Mouse (Mus musculus) megakaryocyte, embryonic 14.5 days (primary cell): ENCODE results near the gene 1110059E24Rik. TPM values are rescaled to one million over a fixed set of nuclear protein-coding genes. Genes with fewer than 3 reads are reported as not detected.

ENCODE experiments used
- H3K27me3 ChIP-seq: replicated peaks from 2 replicates; pipeline ENCODE3; 2012; ENCODE audit warnings: inconsistent platforms
- H3K36me3 ChIP-seq: replicated peaks from 2 replicates; pipeline ENCODE3; 2012; ENCODE audit warnings: low read length, inconsistent platforms, mixed read lengths
- H3K4me1 ChIP-seq: 2 replicates; pipeline ENCODE4 v1.6.1; 2012; ENCODE audit warnings: inconsistent platforms
- H3K4me3 ChIP-seq: replicated peaks from 2 replicates; pipeline ENCODE3; 2012; ENCODE audit warnings: moderate library complexity, mild to moderate bottlenecking, inconsistent platforms
- H3K9me3 ChIP-seq: 2 replicates; pipeline ENCODE4 v1.6.1; 2012; ENCODE audit warnings: inconsistent platforms
- FLI1 ChIP-seq: IDR thresholded peaks from 2 replicates; pipeline ENCODE4 v1.6.1; 2012; ENCODE audit warnings: low read length, inconsistent platforms, mixed read lengths
- GATA1 ChIP-seq: IDR thresholded peaks from 3 replicates; pipeline ENCODE4 v1.6.1; 2012; ENCODE audit warnings: mixed read lengths, low read length, inconsistent platforms, borderline replicate concordance
- polyA plus RNA-seq: library from polyadenylated mRNA; stranded (reverse); fragments of >175 nt; gene quantifications from 2 replicates; pipeline ENCODE4 v1.2.3, GENCODE M21; 2012; ENCODE audit warnings: low replicate concordance; ENCODE audit not compliant: insufficient read depth

The 1110059E24Rik gene
- polyA plus RNA-seq = 5.4 TPM in 1 of 2 replicates, not detected in the other

- peaks cover 27% of the 10 kb centered on the region for H3K36me3 ChIP-seq
- TF ChIP-seq GATA1 (no peak), FLI1 (no peak)
- no peaks in the 10 kb centered on the region for H3K9me3 ChIP-seq
- H3K27me3 ChIP-seq = no peaks in the 10 kb centered on the region
- H3K4me1 ChIP-seq = peaks cover 78% of the 10 kb centered on the region
- H3K4me3 ChIP-seq = peak within 1 kb of the TSS; percentile 96
These were observed at the start of gene 1110059E24Rik for GRCm38 (mm10) chr19:21652285-21653171. TSS of gene 1110059E24Rik (minus strand) at chr19:21652976.

- Histone ChIP-seq H3K9me3 (no peaks in the 10 kb centered on the region), H3K4me3 (no peak overlapping the region), H3K36me3 (peaks cover 89% of the 10 kb centered on the region), H3K27me3 (no peaks in the 10 kb centered on the region), H3K4me1 (peaks cover 17% of the 10 kb centered on the region)
- TF ChIP-seq GATA1 = no peak
- TF ChIP-seq FLI1 = no peak
These were observed 28.2 kb upstream of the 1110059E24Rik start for GRCm38 (mm10) chr19:21680986-21681385.

- Histone ChIP-seq H3K4me1 (peaks cover 21% of the 10 kb centered on the region), H3K27me3 (no peaks in the 10 kb centered on the region), H3K36me3 (peaks cover 84% of the 10 kb centered on the region), H3K4me3 (no peak overlapping the region), H3K9me3 (no peaks in the 10 kb centered on the region)
- TF ChIP-seq FLI1 (no peak), GATA1 (no peak)
These were observed 27.3 kb upstream of the 1110059E24Rik start for GRCm38 (mm10) chr19:21680091-21680490.

DNA sequence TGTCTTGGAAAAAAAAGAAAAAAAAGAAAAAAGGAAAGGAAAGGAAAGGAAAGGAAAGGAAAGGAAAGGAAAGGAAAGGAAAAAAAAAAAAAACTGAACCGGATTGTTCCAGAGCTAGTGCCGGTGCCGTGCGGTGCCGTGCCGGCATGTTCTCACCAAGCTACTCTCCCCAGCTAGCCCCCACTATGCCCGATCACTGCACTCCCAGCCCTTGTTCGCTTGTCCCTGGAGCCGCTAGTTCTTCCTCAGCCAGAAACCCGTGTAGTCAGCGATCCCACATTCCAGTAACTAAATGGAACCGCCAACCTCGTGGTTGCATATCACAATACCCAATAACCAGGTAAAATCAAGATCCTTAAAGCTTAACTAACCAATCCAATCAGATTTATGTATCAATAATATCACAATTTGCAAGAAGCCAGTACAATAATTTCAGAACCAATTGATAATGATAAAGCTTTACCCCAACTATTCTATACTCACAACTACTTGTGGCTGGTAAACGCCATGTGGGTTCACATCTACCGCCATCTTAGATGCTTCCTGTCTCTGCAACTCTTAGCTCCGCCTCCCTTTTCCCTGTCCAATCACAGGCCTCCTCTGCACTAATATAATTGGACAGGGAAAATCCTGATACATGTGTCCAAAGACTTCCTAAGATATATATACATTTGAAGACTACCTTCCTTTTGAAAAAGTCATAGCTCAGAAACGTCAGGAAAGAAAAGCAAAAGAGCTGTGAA is 21.7 kb upstream of the 1110059E24Rik start:
- H3K4me3 ChIP-seq = no peak overlapping the region
- peaks cover 45% of the 10 kb centered on the region for H3K4me1 ChIP-seq
- H3K9me3 ChIP-seq = no peaks in the 10 kb centered on the region
- H3K27me3 ChIP-seq = no peaks in the 10 kb centered on the region
- peaks cover 61% of the 10 kb centered on the region for H3K36me3 ChIP-seq
- TF ChIP-seq FLI1 (no peak), GATA1 (no peak)

GRCm38 (mm10) chr19:21669650-21670049 is 16.9 kb upstream of the 1110059E24Rik start:
- Histone ChIP-seq H3K4me1 (peaks cover 56% of the 10 kb centered on the region), H3K27me3 (no peaks in the 10 kb centered on the region), H3K4me3 (peak overlapping the region; percentile 54), H3K36me3 (peaks cover 56% of the 10 kb centered on the region), H3K9me3 (no peaks in the 10 kb centered on the region)
- TF ChIP-seq FLI1 = no peak
- TF ChIP-seq GATA1 = no peak

DNA sequence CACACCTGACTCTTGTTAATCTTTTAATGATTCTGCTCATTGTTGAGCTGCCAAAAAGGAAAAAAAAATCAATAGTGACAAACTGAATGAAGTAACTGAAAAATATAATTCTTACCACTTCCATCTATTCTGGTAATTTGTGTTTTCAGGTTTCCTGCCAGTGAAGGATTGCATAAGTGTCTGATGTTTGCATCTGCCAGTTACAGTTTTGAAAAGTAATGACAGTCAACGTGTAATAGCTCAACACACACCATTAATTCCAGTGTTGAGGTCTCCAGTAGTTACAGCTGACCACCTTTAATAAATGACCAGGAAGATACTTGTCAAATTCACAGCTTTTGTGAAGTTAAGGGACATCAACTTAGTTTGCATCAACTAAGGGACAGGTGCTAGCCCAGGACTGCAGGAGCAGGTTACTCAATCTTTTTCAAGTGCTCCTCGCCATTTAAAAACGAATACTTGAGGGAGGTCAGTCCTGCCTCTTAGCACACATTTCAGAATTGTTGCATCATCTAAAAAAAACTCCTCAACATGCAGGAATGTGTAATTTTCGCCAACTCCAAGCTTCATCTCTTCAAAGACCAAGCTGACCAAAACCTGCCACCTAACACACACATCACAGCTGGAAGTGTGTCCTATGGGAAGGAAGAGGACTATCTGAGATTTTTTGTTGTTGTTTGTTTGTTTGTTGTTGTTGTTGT is 11.1 kb upstream of the 1110059E24Rik start:
- no peak overlapping the region for H3K4me3 ChIP-seq
- H3K4me1 ChIP-seq = peaks cover 74% of the 10 kb centered on the region
- peaks cover 52% of the 10 kb centered on the region for H3K36me3 ChIP-seq
- TF ChIP-seq GATA1 = no peak
- TF ChIP-seq FLI1 = no peak
- no peaks in the 10 kb centered on the region for H3K9me3 ChIP-seq
- no peaks in the 10 kb centered on the region for H3K27me3 ChIP-seq

- H3K4me1 ChIP-seq = peaks cover 87% of the 10 kb centered on the region
- peaks cover 58% of the 10 kb centered on the region for H3K36me3 ChIP-seq
- no peaks in the 10 kb centered on the region for H3K27me3 ChIP-seq
- no peak overlapping the region for H3K4me3 ChIP-seq
- H3K9me3 ChIP-seq = no peaks in the 10 kb centered on the region
- TF ChIP-seq GATA1 = no peak
- TF ChIP-seq FLI1 = no peak
These were observed 8.0 kb upstream of the 1110059E24Rik start for GRCm38 (mm10) chr19:21660734-21661133.

- TF ChIP-seq FLI1 = no peak
- no peak for TF ChIP-seq GATA1
- peak overlapping the region; percentile 96 for H3K4me3 ChIP-seq
- peaks cover 42% of the 10 kb centered on the region for H3K36me3 ChIP-seq
- peaks cover 75% of the 10 kb centered on the region for H3K4me1 ChIP-seq
- no peaks in the 10 kb centered on the region for H3K27me3 ChIP-seq
- H3K9me3 ChIP-seq = no peaks in the 10 kb centered on the region
These were observed 2.0 kb upstream of the 1110059E24Rik start for GRCm38 (mm10) chr19:21654788-21655187.

- Histone ChIP-seq H3K36me3 (peaks cover 29% of the 10 kb centered on the region), H3K9me3 (no peaks in the 10 kb centered on the region), H3K4me3 (peak within 1 kb of the TSS; percentile 96), H3K4me1 (peaks cover 75% of the 10 kb centered on the region), H3K27me3 (no peaks in the 10 kb centered on the region)
- TF ChIP-seq FLI1 = no peak
- no peak for TF ChIP-seq GATA1
These were observed 601 bp upstream of the 1110059E24Rik start, which contains the start of gene Abhd17b for GRCm38 (mm10) chr19:21653172-21653981. TSS of gene Abhd17b (plus strand) at chr19:21653185.
